Mouse (Mus musculus): ENCODE measurements around the gene Accsl. TPM values are rescaled to one million over a fixed set of nuclear protein-coding genes. Genes with fewer than 3 reads are reported as not detected.

Accsl gene
- polyA plus RNA-seq, 1 experiment from 2014 or later = not detected

DNA sequence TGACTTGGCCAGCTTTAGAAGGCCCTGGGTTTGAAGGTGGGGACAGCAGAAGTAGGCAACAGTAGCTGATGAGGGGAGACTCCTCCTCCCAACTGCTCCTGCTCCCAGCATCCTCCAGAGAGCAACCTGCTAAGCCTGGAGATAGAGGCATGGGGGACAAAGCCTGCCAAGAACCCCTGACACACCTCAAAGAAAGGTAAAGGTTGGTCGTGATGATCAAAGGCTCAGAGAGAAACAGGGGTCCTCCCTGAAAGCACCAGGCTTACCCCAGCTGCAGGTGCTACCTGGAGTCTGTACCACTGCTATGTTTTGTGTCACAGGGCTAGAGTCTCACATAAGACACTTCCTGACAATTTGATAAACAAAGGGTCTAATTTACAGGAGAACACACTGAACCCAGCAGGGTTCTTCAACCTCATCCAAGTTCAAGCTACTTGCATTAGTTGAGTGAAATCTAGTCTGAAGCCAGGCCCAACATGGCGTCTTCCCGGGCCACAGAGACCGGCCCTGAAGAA, 2.5 kb upstream of the Accsl start:
- ATAC-seq (replicated peaks; ENCODE audit: low FRiP score, low TSS enrichment, low read depth) = no peak
- no peak overlapping the region for H3K4me3 ChIP-seq (ENCODE audit: low read depth, low read length)
- no peak overlapping the region for H3K27ac ChIP-seq (ENCODE audit: low read depth)
- no peaks in the 10 kb centered on the region for H3K9me3 ChIP-seq (ENCODE audit: control insufficient read depth, low read length)
- H3K9ac ChIP-seq (ENCODE audit: low read length) = no peak overlapping the region
- no peak for DNase-seq (ENCODE audit: low spot score)
- H3K4me1 ChIP-seq (replicated peaks; ENCODE audit: control insufficient read depth, insufficient read depth, low read length) = peaks cover 13% of the 10 kb centered on the region
- 81% methylated on average over 4 of the region's 4 CpGs for WGBS
- H3K36me3 ChIP-seq (ENCODE audit: control insufficient read depth, insufficient read depth, low read length) = no peaks in the 10 kb centered on the region
- no peaks in the 10 kb centered on the region; the same call in 1 of the 2 replicates for H3K27me3 ChIP-seq (replicated peaks; ENCODE audit: control insufficient read depth, insufficient read depth, low read length)
- H3K4me2 ChIP-seq (ENCODE audit: low read length) = no peak overlapping the region

DNA sequence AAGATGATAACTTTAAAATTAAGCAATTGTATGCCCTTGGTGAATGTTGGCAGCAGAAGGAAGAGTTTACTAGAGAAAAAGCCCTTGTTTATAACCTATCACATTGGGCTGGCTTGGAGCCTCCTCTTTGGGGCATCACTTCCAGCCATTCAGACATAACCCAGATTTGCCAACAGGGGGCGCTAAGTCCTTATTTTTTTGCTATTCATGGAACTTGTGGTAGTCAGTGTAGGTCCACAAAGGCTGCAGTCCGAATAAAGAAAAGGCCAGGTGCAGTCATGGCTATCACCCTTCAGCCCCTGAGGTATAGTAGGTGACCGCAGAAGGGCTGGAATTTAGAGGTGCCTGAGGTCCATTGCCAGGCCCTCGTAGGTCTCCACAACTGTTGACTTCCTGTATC, 1.9 kb upstream of the Accsl start:
- no peak overlapping the region for H3K27ac ChIP-seq (ENCODE audit: low read depth)
- DNase-seq (ENCODE audit: low spot score) (peak; percentile 86), ATAC-seq (replicated peaks; ENCODE audit: low FRiP score, low TSS enrichment, low read depth) (no peak)
- H3K4me1 ChIP-seq (replicated peaks; ENCODE audit: control insufficient read depth, insufficient read depth, low read length) = peaks cover 13% of the 10 kb centered on the region
- no peak overlapping the region for H3K9ac ChIP-seq (ENCODE audit: low read length)
- no peaks in the 10 kb centered on the region for H3K36me3 ChIP-seq (ENCODE audit: control insufficient read depth, insufficient read depth, low read length)
- no peaks in the 10 kb centered on the region for H3K9me3 ChIP-seq (ENCODE audit: control insufficient read depth, low read length)
- 43% methylated on average over 4 of the region's 4 CpGs for WGBS
- no peaks in the 10 kb centered on the region; the same call in 1 of the 2 replicates for H3K27me3 ChIP-seq (replicated peaks; ENCODE audit: control insufficient read depth, insufficient read depth, low read length)
- no peak overlapping the region for H3K4me2 ChIP-seq (ENCODE audit: low read length)
- no peak overlapping the region for H3K4me3 ChIP-seq (ENCODE audit: low read depth, low read length)

DNA sequence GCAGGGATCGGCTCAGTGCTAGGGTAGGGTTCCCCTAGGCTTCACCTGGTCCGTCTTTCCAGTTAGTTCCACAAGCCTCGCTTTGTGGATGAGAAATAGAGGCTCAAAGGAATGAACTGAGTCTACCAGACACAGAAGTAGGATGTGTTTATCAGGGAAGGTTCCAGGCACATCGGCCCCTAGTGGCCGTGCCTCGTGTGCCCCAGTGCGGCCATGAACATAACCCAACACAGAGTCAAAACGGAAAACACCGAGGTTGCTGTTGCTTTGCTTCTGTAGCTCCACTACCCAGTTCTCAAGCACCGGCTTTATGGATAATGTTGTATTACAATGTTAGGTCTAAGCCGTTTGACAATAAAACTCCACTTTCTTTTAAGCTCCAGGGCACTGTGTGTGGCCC, 391 bp downstream of the Accsl start:
- H3K9me3 ChIP-seq (ENCODE audit: control insufficient read depth, low read length) = no peaks in the 10 kb centered on the region
- H3K4me3 ChIP-seq (ENCODE audit: low read depth, low read length) = no peak overlapping the region
- H3K9ac ChIP-seq (ENCODE audit: low read length) = no peak overlapping the region
- H3K27ac ChIP-seq (ENCODE audit: low read depth) = no peak overlapping the region
- ATAC-seq (replicated peaks; ENCODE audit: low FRiP score, low TSS enrichment, low read depth) (no peak), DNase-seq (ENCODE audit: low spot score) (no peak)
- 86% methylated on average over 11 of the region's 11 CpGs for WGBS
- H3K4me2 ChIP-seq (ENCODE audit: low read length) = no peak overlapping the region
- H3K27me3 ChIP-seq (replicated peaks; ENCODE audit: control insufficient read depth, insufficient read depth, low read length) = no peaks in the 10 kb centered on the region
- H3K36me3 ChIP-seq (ENCODE audit: control insufficient read depth, insufficient read depth, low read length) = no peaks in the 10 kb centered on the region
- H3K4me1 ChIP-seq (replicated peaks; ENCODE audit: control insufficient read depth, insufficient read depth, low read length) = peaks cover 4% of the 10 kb centered on the region

GRCm38 (mm10) chr2:93863229-93863628, 5.7 kb downstream of the Accsl start:
- Histone ChIP-seq H3K27ac (ENCODE audit: low read depth) (no peak overlapping the region), H3K4me2 (ENCODE audit: low read length) (no peak overlapping the region), H3K27me3 (replicated peaks; ENCODE audit: control insufficient read depth, insufficient read depth, low read length) (no peaks in the 10 kb centered on the region), H3K9me3 (ENCODE audit: control insufficient read depth, low read length) (no peaks in the 10 kb centered on the region), H3K4me1 (replicated peaks; ENCODE audit: control insufficient read depth, insufficient read depth, low read length) (no peaks in the 10 kb centered on the region), H3K36me3 (ENCODE audit: control insufficient read depth, insufficient read depth, low read length) (no peaks in the 10 kb centered on the region), H3K9ac (ENCODE audit: low read length) (no peak overlapping the region), H3K4me3 (ENCODE audit: low read depth, low read length) (no peak overlapping the region)
- 73% methylated on average over 4 of the region's 4 CpGs for WGBS
- ATAC-seq (replicated peaks; ENCODE audit: low FRiP score, low TSS enrichment, low read depth) (no peak), DNase-seq (ENCODE audit: low spot score) (no peak)

DNA sequence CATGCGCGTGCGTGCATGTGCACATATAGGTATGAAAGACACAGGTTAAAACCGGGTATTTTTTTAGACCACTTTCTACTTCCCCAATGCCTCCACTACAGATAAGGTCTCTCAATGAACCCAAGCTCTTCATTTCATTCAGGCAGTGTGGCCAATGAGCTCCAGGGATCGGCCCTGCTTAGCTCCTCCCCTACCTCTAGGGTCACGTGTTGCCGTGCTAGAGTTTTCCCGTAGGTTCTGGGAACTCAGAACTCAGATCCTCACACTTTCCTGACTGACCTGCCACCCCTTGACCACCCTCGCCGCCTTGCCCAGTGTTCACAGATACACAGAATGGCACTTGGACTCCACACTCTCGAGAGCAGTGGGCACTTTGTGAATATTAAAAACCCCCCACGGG, 10.1 kb downstream of the Accsl start:
- H3K4me1 ChIP-seq (replicated peaks; ENCODE audit: control insufficient read depth, insufficient read depth, low read length) = 0 out of 2 replicates have a peak, but pooled peaks cover 4% of the 10 kb centered on the region
- no peaks in the 10 kb centered on the region for H3K9me3 ChIP-seq (ENCODE audit: control insufficient read depth, low read length)
- WGBS = 69% methylated on average over 12 of the region's 12 CpGs
- no peak overlapping the region for H3K27ac ChIP-seq (ENCODE audit: low read depth)
- DNase-seq (ENCODE audit: low spot score) = no peak
- H3K9ac ChIP-seq (ENCODE audit: low read length) = no peak overlapping the region
- no peak for ATAC-seq (replicated peaks; ENCODE audit: low FRiP score, low TSS enrichment, low read depth)
- no peaks in the 10 kb centered on the region for H3K27me3 ChIP-seq (replicated peaks; ENCODE audit: control insufficient read depth, insufficient read depth, low read length)
- no peak overlapping the region for H3K4me3 ChIP-seq (ENCODE audit: low read depth, low read length)
- H3K36me3 ChIP-seq (ENCODE audit: control insufficient read depth, insufficient read depth, low read length) = no peaks in the 10 kb centered on the region
- H3K4me2 ChIP-seq (ENCODE audit: low read length) = no peak overlapping the region

- H3K4me2 ChIP-seq (ENCODE audit: low read length) = no peak overlapping the region
- no peaks in the 10 kb centered on the region for H3K9me3 ChIP-seq (ENCODE audit: control insufficient read depth, low read length)
- ATAC-seq (replicated peaks; ENCODE audit: low FRiP score, low TSS enrichment, low read depth) = no peak
- no peak overlapping the region for H3K9ac ChIP-seq (ENCODE audit: low read length)
- H3K27ac ChIP-seq (ENCODE audit: low read depth) = no peak overlapping the region
- no peak for DNase-seq (ENCODE audit: low spot score)
- no peaks in the 10 kb centered on the region for H3K27me3 ChIP-seq (replicated peaks; ENCODE audit: control insufficient read depth, insufficient read depth, low read length)
- H3K36me3 ChIP-seq (ENCODE audit: control insufficient read depth, insufficient read depth, low read length) = peaks cover 12% of the 10 kb centered on the region; the same call in 1 of the 2 replicates
- 83% methylated on average over 1 of the region's 1 CpGs for WGBS
- peaks cover 13% of the 10 kb centered on the region for H3K4me1 ChIP-seq (replicated peaks; ENCODE audit: control insufficient read depth, insufficient read depth, low read length)
- H3K4me3 ChIP-seq (ENCODE audit: low read depth, low read length) = no peak overlapping the region
Measured at GRCm38 (mm10) chr2:93851303-93851702, 17.7 kb downstream of the Accsl start.

DNA sequence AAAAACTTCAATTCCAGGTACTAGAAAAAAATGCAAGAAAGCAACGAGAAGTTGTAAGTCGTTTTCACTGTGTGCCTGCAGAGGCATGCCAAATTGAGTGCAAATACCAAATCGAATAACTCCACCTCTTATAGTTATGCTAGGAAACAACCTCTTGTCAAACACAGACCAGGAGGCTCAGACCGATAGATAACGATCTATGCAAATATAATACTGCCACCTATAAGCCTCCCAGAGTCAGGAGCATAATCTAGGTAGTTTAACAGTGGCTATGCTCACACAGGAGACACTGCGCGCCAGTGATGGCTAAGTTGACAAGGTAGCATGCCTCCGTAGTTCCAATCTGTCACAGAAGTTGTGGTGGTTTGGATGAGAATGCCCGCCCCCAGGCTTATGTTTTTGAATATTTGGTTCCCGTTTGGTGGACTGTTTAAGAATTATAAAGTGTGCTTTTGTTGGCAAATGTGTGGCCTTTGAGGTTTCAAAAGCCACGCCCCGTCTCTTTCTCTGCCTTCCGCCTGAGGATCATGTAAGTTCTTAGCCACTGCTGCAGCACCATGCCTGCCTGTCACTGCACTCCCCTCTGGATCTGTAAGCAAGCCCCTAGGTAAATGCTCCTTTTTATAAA, 18.5 kb downstream of the Accsl start:
- H3K36me3 ChIP-seq (ENCODE audit: control insufficient read depth, insufficient read depth, low read length) = peaks cover 20% of the 10 kb centered on the region; the same call in 1 of the 2 replicates
- DNase-seq (ENCODE audit: low spot score) (peak; percentile 54), ATAC-seq (replicated peaks; ENCODE audit: low FRiP score, low TSS enrichment, low read depth) (no peak)
- H3K27me3 ChIP-seq (replicated peaks; ENCODE audit: control insufficient read depth, insufficient read depth, low read length) = no peaks in the 10 kb centered on the region
- peak overlapping the region; percentile 69 for H3K4me3 ChIP-seq (ENCODE audit: low read depth, low read length)
- H3K9ac ChIP-seq (ENCODE audit: low read length) = no peak overlapping the region
- H3K4me1 ChIP-seq (replicated peaks; ENCODE audit: control insufficient read depth, insufficient read depth, low read length) = peaks cover 10% of the 10 kb centered on the region
- no peak overlapping the region for H3K27ac ChIP-seq (ENCODE audit: low read depth)
- WGBS = 39% methylated on average over 13 of the region's 13 CpGs
- H3K9me3 ChIP-seq (ENCODE audit: control insufficient read depth, low read length) = no peaks in the 10 kb centered on the region
- H3K4me2 ChIP-seq (ENCODE audit: low read length) = peak overlapping the region; percentile 84

- DNase-seq (ENCODE audit: low spot score) = peak; percentile 92
- Histone ChIP-seq H3K4me1 (replicated peaks; ENCODE audit: control insufficient read depth, insufficient read depth, low read length) (peaks cover 9% of the 10 kb centered on the region), H3K4me3 (ENCODE audit: low read depth, low read length) (peak within 1 kb of the TSS; percentile 69), H3K9me3 (ENCODE audit: control insufficient read depth, low read length) (no peaks in the 10 kb centered on the region), H3K36me3 (ENCODE audit: control insufficient read depth, insufficient read depth, low read length) (peaks cover 22% of the 10 kb centered on the region; the same call in 1 of the 2 replicates), H3K9ac (ENCODE audit: low read length) (peak within 1 kb of the TSS; percentile 78), H3K27ac (ENCODE audit: low read depth) (peak within 1 kb of the TSS; percentile 94), H3K27me3 (replicated peaks; ENCODE audit: control insufficient read depth, insufficient read depth, low read length) (no peaks in the 10 kb centered on the region), H3K4me2 (ENCODE audit: low read length) (peak within 1 kb of the TSS; percentile 84)
- under 1% methylated on average over 28 of the region's 28 CpGs for WGBS
- peak; percentile 86 for ATAC-seq (replicated peaks; ENCODE audit: low FRiP score, low TSS enrichment, low read depth)
Measured at GRCm38 (mm10) chr2:93849505-93850089, 19.4 kb downstream of the Accsl start, which contains the start of gene Accs. TSS of gene Accs (minus strand) at chr2:93849943.
